Mouse (Mus musculus) CD8-positive naive resting alpha-beta T cell, adult 2 months (primary cell): ENCODE measurements around the gene Tigar.

Source experiments
- DNase-seq, 2 experiments: peaks; one replicate each; pipeline ENCODE4 v3.0.0; 2022; ENCODE audit warnings: low read depth in 2 of 2, low spot score in 2 of 2

Gene Tigar

DNA sequence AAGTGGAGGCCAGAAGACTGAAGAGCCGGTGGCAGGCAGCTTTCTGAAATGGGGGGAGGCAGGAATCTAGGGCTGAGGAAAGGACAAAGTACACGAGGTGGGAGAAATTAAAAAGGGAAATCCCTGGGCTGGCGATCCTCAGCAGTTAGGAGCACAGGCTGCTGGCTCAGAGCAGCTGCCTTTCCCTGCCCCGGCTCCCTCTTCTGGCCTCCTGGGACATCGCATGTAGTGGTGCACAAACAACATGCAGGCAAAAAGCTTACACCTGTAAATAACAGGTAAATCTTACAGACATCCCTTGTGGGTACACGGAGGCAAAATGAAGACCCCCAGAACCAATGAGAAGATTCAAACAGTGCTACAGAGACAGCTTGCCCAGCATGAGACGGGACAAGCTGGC is 14.8 kb downstream of the Tigar start:
- no peak for DNase-seq

- DNase-seq = peak in 1 of 2 experiments; percentile 19
Observed at GRCm38 (mm10) chr6:127086739-127087138, 22.6 kb downstream of the Tigar start.

DNA sequence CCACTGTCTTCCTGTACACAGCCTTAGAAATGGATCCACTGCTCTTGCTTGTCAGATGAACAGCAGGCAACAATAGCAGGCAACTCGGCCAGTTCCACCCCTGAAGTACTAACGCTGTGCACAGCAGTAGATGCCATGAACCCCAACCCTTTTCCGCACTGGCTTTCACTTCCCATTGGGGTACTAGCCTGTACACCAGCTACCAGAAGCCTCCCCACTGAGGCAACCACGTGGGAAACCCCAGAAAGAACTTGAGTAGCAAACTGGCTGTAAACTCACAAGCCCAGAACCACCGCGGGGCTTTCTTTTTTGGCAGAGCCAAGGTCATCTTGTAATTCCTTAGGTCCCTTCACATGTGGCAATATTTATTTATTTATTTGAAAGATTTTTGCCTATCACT is 27.5 kb downstream of the Tigar start:
- no peak for DNase-seq

- DNase-seq = peak in 1 of 2 experiments; percentile 17
Observed at GRCm38 (mm10) chr6:127079867-127080731, 29.3 kb downstream of the Tigar start.

GRCm38 (mm10) chr6:127072817-127073216 is 36.5 kb downstream of the Tigar start, which contains the start of gene Fgf23:
TSS of gene Fgf23 (plus strand) at chr6:127072902.
- no peak for DNase-seq

- DNase-seq = no peak
Observed at GRCm38 (mm10) chr6:127064815-127065214, 44.5 kb downstream of the Tigar start.

DNA sequence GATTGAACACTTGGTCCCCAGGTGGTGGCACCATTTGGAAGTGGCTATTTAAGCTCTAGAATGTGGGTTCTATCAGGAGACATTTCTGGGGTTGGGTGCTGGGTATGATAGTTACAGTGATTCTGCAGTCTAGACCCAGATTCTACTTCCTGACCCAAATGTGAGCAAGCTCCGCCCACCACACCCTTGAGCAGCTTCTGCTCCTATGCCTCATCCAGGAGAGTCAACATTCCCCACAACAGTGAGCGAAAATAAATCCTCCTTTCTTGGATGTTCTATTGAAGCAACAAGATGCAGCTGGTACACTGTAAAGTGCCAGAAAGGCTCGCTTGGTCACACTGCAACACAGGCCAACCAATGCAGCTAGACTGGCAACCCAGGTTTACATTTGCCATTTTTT is 45.4 kb downstream of the Tigar start:
- no peak for DNase-seq

DNA sequence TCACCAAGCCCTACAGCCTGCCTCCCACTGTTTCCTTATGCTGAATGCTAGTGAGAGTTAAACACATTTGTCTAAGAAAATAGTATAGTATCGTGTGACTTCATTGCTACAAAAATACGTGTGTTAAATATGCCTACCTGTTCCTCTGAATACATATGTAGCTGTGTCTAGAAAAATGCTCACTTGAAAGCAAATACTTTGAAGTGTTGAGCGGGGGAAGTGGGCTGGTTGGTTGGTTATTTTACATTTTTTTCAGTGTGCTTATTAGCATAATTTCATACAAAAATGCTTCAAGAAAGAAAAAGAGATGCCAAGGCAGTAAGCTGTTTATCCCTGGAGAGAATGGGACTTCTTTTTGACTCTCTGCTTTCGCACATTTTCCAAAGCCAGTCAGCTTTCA is 49.4 kb downstream of the Tigar start:
- no peak for DNase-seq

DNA sequence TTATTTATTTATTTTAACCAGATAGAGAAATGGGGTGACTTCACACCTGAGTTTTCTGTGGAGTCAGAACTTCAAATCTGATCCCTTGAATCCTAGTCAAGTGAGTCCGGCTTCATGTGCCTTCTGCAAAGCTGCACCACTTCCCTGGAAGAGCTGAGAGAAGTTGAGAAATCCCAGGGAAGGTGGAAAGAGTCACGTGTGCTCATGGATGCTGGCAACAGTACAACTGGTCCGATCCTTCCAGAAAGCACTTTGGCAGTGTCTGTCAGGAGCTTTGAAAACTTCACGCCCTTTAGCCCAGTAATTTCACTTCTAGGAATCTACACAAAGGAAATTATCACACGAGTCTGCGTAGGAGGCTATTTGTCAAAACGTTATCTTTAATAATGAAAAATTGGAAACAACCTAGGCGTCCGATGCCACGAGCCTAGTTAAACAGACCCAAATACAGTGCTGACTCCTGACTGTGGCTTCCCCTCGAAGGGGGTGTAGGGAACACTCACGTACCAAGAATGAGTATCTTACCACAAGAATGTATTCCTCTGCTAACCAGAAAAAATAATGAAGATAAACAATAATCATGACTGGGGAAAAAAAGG is 52.3 kb downstream of the Tigar start:
- no peak for DNase-seq

- no peak for DNase-seq
Observed at GRCm38 (mm10) chr6:127050847-127051246, 58.5 kb downstream of the Tigar start.

- DNase-seq = no peak
Observed at GRCm38 (mm10) chr6:127044909-127045308, 64.4 kb downstream of the Tigar start.
